Mouse (Mus musculus): ENCODE measurements around the gene Ppp1r3c. TPM values are rescaled to one million over a fixed set of nuclear protein-coding genes. Genes with fewer than 3 reads are reported as not detected.
"Not testable (repeated sequence)": the region's sequence is repeated elsewhere in the genome, so short reads cannot be mapped to it uniquely, and the experiment has no call there.

The Ppp1r3c gene
- polyA plus RNA-seq, 1 experiment from 2014 or later, result 3.5 TPM

GRCm38 (mm10) chr19:36738009-36738408, 1.6 kb upstream of the Ppp1r3c start:
- H3K4me1 ChIP-seq, result no peaks in the 10 kb centered on the region
- no peak overlapping the region for H3K9ac ChIP-seq
- no peak overlapping the region for H3K27ac ChIP-seq
- WGBS, result 82% methylated on average over 5 of the region's 5 CpGs
- H3K4me3 ChIP-seq, result no peak overlapping the region
- H3K9me3 ChIP-seq, result no peaks in the 10 kb centered on the region
- H3K4me2 ChIP-seq (replicated peaks), result no peak overlapping the region
- ATAC-seq (ENCODE audit: low FRiP score, low read depth), result no peak
- no peaks in the 10 kb centered on the region for H3K36me3 ChIP-seq
- H3K27me3 ChIP-seq (replicated peaks), result no peaks in the 10 kb centered on the region

DNA sequence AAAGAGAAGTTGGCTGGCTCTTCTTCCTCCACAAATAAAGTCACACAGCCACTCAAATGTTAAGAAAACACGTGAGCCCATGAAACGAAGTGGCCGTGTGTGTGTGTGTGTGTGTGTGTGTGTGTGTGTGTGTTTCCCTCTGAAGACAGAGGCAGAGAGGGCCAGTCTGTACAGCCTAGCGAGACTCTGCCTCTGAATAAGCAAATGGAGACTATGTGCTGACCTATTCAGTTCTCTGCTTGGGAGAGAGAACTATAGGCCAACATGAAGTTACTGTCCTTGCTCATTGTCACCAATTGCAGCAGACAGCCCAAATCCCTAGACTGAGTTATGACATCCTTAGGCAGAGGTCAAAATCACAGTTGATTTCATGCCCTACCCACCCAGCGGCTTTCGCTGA, 634 bp upstream of the Ppp1r3c start:
- Histone ChIP-seq H3K27me3 (replicated peaks) (no peaks in the 10 kb centered on the region), H3K4me1 (no peaks in the 10 kb centered on the region), H3K27ac (peak overlapping the region; percentile 47; the same call in 1 of the 2 replicates), H3K9me3 (no peaks in the 10 kb centered on the region), H3K9ac (peak overlapping the region; percentile 63; the same call in 1 of the 2 replicates), H3K4me2 (replicated peaks) (peak overlapping the region; percentile 79), H3K4me3 (peak overlapping the region; percentile 49), H3K36me3 (no peaks in the 10 kb centered on the region)
- ATAC-seq (ENCODE audit: low FRiP score, low read depth), result peak; percentile 62
- WGBS, result 42% methylated on average over 6 of the region's 6 CpGs

DNA sequence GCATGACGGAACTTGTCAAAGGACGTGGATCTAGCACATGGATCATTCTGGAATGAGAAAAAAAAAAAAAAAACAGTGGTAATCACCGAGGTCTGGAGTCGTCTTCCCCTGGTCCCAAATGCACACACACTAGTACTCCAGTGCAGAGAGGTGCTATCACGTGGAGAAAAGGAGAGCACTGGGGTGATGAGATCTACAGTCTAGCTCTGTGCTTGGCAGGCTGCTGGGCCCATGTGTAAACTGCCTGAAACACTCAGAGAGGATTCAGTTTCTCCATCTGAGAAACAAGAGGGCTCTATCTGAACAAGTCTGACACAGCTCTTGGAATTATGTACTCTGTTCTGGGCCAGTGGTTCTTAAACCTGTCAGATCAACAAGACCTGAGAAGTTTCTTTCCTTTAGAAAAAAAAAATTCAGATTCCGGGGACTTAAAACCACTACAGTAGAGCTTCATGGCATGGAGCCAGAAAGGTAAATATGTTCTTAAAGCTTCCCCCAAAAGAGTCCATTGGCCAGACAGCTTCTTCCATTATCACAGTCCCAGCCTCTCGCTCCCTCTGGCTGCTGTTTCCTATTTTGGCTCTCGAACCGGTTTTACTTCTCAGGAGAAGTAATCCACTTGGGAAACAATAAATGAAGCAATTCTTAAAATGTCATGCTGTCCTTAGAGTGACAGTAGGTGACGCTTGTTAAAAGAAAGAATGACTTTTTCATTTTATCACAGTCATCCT, 2.0 kb downstream of the Ppp1r3c start:
- 86% methylated on average over 10 of the region's 10 CpGs for WGBS
- no peak for ATAC-seq (ENCODE audit: low FRiP score, low read depth)
- no peak overlapping the region for H3K4me2 ChIP-seq (replicated peaks)

GRCm38 (mm10) chr19:36733191-36733943, 3.1 kb downstream of the Ppp1r3c start:
- Histone ChIP-seq H3K4me1 (no peaks in the 10 kb centered on the region), H3K9ac (no peak overlapping the region), H3K4me3 (no peak overlapping the region), H3K27ac (no peak overlapping the region), H3K27me3 (replicated peaks) (no peaks in the 10 kb centered on the region), H3K9me3 (no peaks in the 10 kb centered on the region), H3K36me3 (no peaks in the 10 kb centered on the region), H3K4me2 (replicated peaks) (no peak overlapping the region)
- WGBS, result 94% methylated on average over 16 of the region's 16 CpGs
- no peak for ATAC-seq (ENCODE audit: low FRiP score, low read depth)

More for the DNA sequence above, 2.0 kb downstream of the Ppp1r3c start:
- Histone ChIP-seq H3K27me3 (replicated peaks) (no peaks in the 10 kb centered on the region), H3K36me3 (no peaks in the 10 kb centered on the region), H3K4me1 (no peaks in the 10 kb centered on the region), H3K4me3 (no peak overlapping the region), H3K27ac (no peak overlapping the region), H3K9ac (no peak overlapping the region), H3K9me3 (no peaks in the 10 kb centered on the region)

- Histone ChIP-seq H3K9ac (no peak overlapping the region), H3K9me3 (no peaks in the 10 kb centered on the region), H3K4me1 (no peaks in the 10 kb centered on the region), H3K27me3 (replicated peaks) (no peaks in the 10 kb centered on the region), H3K27ac (no peak overlapping the region), H3K4me2 (replicated peaks) (no peak overlapping the region), H3K36me3 (no peaks in the 10 kb centered on the region), H3K4me3 (no peak overlapping the region)
- 90% methylated on average over 11 of the region's 11 CpGs for WGBS
- ATAC-seq (ENCODE audit: low FRiP score, low read depth), result no peak
These were observed 5.1 kb downstream of the Ppp1r3c start for GRCm38 (mm10) chr19:36731310-36731709.

- not testable (repeated sequence) for H3K4me3 ChIP-seq; ATAC-seq (ENCODE audit: low FRiP score, low read depth)
- WGBS, result 93% methylated on average over 2 of the region's 2 CpGs
These were observed 6.0 kb downstream of the Ppp1r3c start for GRCm38 (mm10) chr19:36730414-36730813.

DNA sequence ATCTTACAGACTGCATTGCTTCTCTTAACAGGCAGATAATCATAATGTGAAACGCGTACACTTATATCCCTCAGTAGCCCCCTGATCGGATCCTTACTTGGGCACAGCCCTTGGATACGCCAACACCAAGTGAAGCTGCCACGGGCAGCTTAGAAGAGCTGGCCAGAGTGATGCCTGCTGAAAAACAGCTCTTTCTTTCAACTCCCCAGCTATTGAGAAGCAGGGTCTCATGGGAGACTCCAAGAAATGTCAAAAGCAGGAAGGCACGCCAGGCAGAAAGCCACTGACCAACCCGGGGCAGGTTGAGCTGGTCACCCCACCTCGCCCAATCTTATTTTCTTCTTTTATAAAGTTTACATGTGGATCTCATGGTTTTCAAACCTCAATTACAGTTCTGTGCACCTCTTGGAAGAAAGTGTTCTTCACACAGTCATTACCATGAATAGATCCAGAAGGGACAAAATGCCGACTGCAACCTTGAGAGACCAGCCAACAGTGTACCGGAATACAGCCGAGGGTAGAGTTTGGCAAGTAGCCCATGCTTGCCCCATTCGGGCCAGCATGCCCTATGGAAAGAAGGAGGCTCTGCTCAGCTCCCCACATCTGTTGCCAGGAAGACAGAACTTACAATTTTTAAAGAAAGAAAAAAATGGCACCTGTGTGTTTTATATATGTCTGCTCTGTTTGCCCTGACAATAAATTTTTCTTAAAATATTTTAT, 7.6 kb downstream of the Ppp1r3c start:
- no peaks in the 10 kb centered on the region for H3K36me3 ChIP-seq
- WGBS, result 91% methylated on average over 12 of the region's 12 CpGs
- H3K27ac ChIP-seq, result no peak overlapping the region
- H3K4me3 ChIP-seq, result no peak overlapping the region
- no peak overlapping the region for H3K9ac ChIP-seq
- H3K4me1 ChIP-seq, result no peaks in the 10 kb centered on the region
- no peak for ATAC-seq (ENCODE audit: low FRiP score, low read depth)
- H3K9me3 ChIP-seq, result no peaks in the 10 kb centered on the region
- no peak overlapping the region for H3K4me2 ChIP-seq (replicated peaks)
- no peaks in the 10 kb centered on the region for H3K27me3 ChIP-seq (replicated peaks)

More at GRCm38 (mm10) chr19:36730414-36730813, 6.0 kb downstream of the Ppp1r3c start:
- not testable (repeated sequence) for H3K9ac ChIP-seq; H3K27ac ChIP-seq; H3K4me2 ChIP-seq (replicated peaks); H3K27me3 ChIP-seq (replicated peaks); H3K9me3 ChIP-seq; H3K36me3 ChIP-seq; H3K4me1 ChIP-seq

DNA sequence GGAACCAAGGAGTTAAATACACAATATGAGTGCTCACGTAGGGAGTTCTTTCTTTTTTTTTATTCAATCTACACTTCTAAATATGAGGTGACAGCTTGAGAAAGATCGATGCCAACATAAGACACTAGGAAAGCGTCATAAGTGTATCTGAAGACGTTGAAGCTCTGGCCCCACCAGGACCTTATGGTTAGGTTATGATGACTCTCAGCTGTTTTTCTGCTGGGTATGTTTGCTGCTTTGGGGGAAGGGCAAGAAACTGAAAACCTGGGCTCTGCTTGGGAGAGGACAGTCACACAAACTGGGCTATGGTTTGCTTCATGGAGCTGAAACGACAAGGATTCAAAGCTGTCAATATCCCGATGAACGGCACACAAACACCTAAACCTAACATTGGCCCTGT, 11.5 kb downstream of the Ppp1r3c start:
- ATAC-seq (ENCODE audit: low FRiP score, low read depth), result no peak
- Histone ChIP-seq H3K36me3 (no peaks in the 10 kb centered on the region), H3K27ac (no peak overlapping the region), H3K9ac (no peak overlapping the region), H3K9me3 (no peaks in the 10 kb centered on the region), H3K4me3 (no peak overlapping the region), H3K27me3 (replicated peaks) (no peaks in the 10 kb centered on the region), H3K4me1 (no peaks in the 10 kb centered on the region), H3K4me2 (replicated peaks) (no peak overlapping the region)
- WGBS, result 91% methylated on average over 7 of the region's 7 CpGs

DNA sequence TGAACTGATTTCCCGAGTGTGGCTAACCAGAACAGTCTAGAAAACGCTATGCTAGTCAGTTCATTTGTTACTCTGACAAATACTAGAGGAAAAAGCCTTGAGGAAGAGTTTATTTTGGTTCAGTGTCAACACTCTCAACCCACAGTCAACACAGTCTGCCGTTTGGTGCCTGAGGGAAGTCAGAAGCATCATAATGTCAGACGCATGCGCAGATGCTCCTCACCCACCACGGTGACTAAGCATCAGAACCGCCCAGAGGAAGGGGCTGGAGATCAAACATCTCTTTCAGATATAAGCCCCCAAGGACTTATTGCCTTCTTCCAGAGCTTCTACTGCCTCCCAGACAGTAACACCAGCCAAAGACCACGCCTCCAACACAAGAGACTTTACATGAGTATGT, 15.3 kb downstream of the Ppp1r3c start:
- Histone ChIP-seq H3K27me3 (replicated peaks) (no peaks in the 10 kb centered on the region), H3K4me3 (no peak overlapping the region), H3K9me3 (no peaks in the 10 kb centered on the region), H3K9ac (no peak overlapping the region), H3K27ac (no peak overlapping the region), H3K4me1 (no peaks in the 10 kb centered on the region), H3K36me3 (no peaks in the 10 kb centered on the region), H3K4me2 (replicated peaks) (no peak overlapping the region)
- ATAC-seq (ENCODE audit: low FRiP score, low read depth), result no peak
- WGBS, result 81% methylated on average over 8 of the region's 8 CpGs

DNA sequence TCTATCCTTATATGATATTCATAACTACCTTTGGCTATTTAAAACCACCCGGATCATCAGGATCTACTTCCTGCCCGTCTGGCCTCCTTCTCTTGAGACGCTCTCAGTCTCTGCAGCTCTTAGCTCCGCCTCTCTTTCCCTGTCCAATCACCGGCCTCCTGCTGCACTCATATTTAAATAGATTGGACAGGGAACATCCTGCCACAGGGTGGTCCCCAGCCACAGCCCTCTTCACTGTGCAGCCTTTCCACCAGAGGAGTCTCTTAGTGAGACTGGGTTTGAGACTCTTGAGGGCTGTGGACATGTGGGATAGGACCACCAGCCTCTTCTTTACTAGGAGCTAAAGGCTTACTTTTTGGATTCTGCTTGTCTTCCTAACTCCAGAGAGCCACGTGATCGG, 20.2 kb downstream of the Ppp1r3c start:
- no peak for ATAC-seq (ENCODE audit: low FRiP score, low read depth)
- WGBS, result 66% methylated on average over 7 of the region's 7 CpGs

GRCm38 (mm10) chr19:36715591-36715990, 20.9 kb downstream of the Ppp1r3c start:
- H3K27me3 ChIP-seq (replicated peaks), result no peaks in the 10 kb centered on the region
- 95% methylated on average over 10 of the region's 10 CpGs for WGBS
- ATAC-seq (ENCODE audit: low FRiP score, low read depth), result no peak
- no peaks in the 10 kb centered on the region for H3K36me3 ChIP-seq
- no peaks in the 10 kb centered on the region for H3K4me1 ChIP-seq
- H3K9me3 ChIP-seq, result no peaks in the 10 kb centered on the region
- H3K27ac ChIP-seq, result no peak overlapping the region
- H3K9ac ChIP-seq, result no peak overlapping the region
- no peak overlapping the region for H3K4me2 ChIP-seq (replicated peaks)
- no peak overlapping the region for H3K4me3 ChIP-seq

More for the DNA sequence above, 20.2 kb downstream of the Ppp1r3c start:
- H3K4me1 ChIP-seq, result no peaks in the 10 kb centered on the region
- no peak overlapping the region for H3K27ac ChIP-seq
- no peak overlapping the region for H3K4me3 ChIP-seq
- H3K36me3 ChIP-seq, result no peaks in the 10 kb centered on the region
- H3K4me2 ChIP-seq (replicated peaks), result no peak overlapping the region
- no peak overlapping the region for H3K9ac ChIP-seq
- H3K27me3 ChIP-seq (replicated peaks), result no peaks in the 10 kb centered on the region
- no peaks in the 10 kb centered on the region for H3K9me3 ChIP-seq

GRCm38 (mm10) chr19:36714492-36714891, 22.0 kb downstream of the Ppp1r3c start:
- Histone ChIP-seq H3K27me3 (replicated peaks) (no peaks in the 10 kb centered on the region), H3K4me2 (replicated peaks) (no peak overlapping the region), H3K9me3 (no peaks in the 10 kb centered on the region), H3K4me1 (no peaks in the 10 kb centered on the region), H3K4me3 (no peak overlapping the region), H3K27ac (no peak overlapping the region), H3K9ac (no peak overlapping the region), H3K36me3 (no peaks in the 10 kb centered on the region)
- WGBS, result 78% methylated on average over 1 of the region's 1 CpGs
- ATAC-seq (ENCODE audit: low FRiP score, low read depth), result no peak

Data from neural tube, embryonic 12.5 days (tissue).